Mouse (Mus musculus): Measurements from ENCODE around the gene Smco2. TPM values are rescaled to one million over a fixed set of nuclear protein-coding genes. Genes with fewer than 3 reads are reported as not detected.

Smco2 gene
- polyA plus RNA-seq, 1 experiment from 2014 or later = not detected

DNA sequence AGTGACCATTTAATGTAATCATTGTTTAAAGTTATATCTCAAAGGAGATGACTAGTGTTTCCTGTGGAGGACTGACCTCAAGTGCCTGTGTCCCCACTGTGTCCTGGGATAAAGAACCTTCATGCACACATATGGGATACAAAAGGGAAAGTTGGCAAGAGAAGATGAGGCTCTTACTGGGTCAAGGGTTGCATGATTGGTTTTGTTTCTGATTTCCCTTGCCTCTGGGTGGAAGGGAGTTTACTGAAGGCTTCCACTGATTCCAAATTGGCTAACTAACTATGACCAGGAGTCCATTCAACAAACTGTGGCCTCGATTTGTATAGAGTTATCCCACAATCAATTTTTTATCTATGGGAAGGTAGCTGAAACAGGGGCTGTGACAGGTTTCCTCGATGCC, 53.7 kb downstream of the Smco2 start:
- no peak for ATAC-seq (ENCODE audit: low FRiP score)
- no peak overlapping the region for H3K27ac ChIP-seq (ENCODE audit: low read depth, low read length)
- H3K36me3 ChIP-seq (ENCODE audit: control insufficient read depth, insufficient read depth, low read length) = no peaks in the 10 kb centered on the region
- no peaks in the 10 kb centered on the region for H3K4me1 ChIP-seq (ENCODE audit: control insufficient read depth, insufficient read depth, low read length)
- no peak for DNase-seq (ENCODE audit: low spot score, missing footprints)
- 84% methylated on average over 2 of the region's 2 CpGs for WGBS
- no peak overlapping the region for H3K4me3 ChIP-seq (ENCODE audit: low read depth, low read length)
- H3K9me3 ChIP-seq (ENCODE audit: control insufficient read depth, low read length) = no peaks in the 10 kb centered on the region
- no peak overlapping the region for H3K9ac ChIP-seq (ENCODE audit: low read length)
- H3K27me3 ChIP-seq (ENCODE audit: control insufficient read depth, insufficient read depth, low read length) = no peaks in the 10 kb centered on the region
- no peak overlapping the region for H3K4me2 ChIP-seq

DNA sequence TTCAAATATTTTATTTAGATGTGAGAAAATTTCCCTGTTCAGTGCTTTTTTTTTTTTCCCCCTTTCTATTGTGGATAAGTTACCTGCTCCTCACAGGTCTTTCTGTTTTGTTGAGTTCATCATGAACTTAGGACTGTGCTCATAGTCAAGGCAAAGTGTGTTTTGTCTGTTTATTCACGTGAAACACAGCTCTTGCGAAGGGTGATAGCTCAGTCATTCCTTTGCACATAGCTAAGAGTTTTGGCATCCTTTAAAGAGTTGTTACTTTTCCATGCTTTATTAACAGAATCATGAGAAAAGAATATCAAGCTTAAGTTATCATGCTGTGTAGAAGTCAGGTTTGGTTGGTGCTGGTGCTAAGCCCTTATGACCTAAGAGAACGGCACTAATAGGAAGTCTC, 54.8 kb downstream of the Smco2 start:
- Histone ChIP-seq H3K9me3 (ENCODE audit: control insufficient read depth, low read length) (no peaks in the 10 kb centered on the region), H3K9ac (ENCODE audit: low read length) (no peak overlapping the region), H3K4me3 (ENCODE audit: low read depth, low read length) (no peak overlapping the region), H3K36me3 (ENCODE audit: control insufficient read depth, insufficient read depth, low read length) (no peaks in the 10 kb centered on the region), H3K27ac (ENCODE audit: low read depth, low read length) (no peak overlapping the region), H3K4me1 (ENCODE audit: control insufficient read depth, insufficient read depth, low read length) (no peaks in the 10 kb centered on the region), H3K27me3 (ENCODE audit: control insufficient read depth, insufficient read depth, low read length) (no peaks in the 10 kb centered on the region), H3K4me2 (no peak overlapping the region)
- DNase-seq (ENCODE audit: low spot score, missing footprints) (no peak), ATAC-seq (ENCODE audit: low FRiP score) (no peak)
- WGBS = 74% methylated on average over 3 of the region's 3 CpGs

DNA sequence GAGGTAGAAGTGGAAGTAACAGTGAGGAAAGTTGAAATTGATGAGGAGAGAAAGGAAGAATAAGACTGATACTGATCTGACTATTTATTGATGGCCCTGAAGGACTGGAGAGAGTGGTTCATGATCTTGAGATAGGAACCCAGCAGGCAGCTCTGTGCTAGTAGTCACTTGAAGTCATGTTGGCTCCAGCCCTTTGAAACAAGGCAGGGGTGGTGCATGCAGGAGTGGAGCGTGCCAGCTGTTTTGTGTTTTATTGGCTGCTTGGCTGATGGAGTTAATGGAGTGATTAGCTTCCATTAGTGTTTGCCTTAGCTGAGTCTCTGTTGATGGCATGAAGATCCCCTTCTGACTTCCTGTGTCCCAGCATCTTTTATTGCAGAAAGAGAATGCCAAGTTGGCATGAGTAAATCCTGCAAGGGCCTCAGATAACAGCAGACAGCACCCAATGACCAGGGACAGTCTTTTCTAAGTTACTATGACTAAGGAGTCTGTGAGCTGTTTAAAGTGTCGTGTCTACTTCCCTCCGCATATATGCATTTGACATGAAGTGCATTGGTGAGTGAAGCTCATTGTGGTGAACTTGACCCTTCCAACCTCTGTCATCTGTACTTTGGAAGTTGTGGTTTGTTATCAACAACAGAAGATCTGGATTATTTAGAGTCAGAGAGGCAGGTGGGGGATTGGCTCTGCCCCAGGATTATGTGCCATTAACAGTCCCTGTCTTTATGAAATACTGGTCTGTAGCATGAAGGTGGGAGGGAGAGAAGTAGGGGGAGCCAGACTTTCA, 56.3 kb downstream of the Smco2 start:
- no peak overlapping the region for H3K4me3 ChIP-seq (ENCODE audit: low read depth, low read length)
- H3K27ac ChIP-seq (ENCODE audit: low read depth, low read length) = no peak overlapping the region
- H3K36me3 ChIP-seq (ENCODE audit: control insufficient read depth, insufficient read depth, low read length) = no peaks in the 10 kb centered on the region
- no peaks in the 10 kb centered on the region for H3K4me1 ChIP-seq (ENCODE audit: control insufficient read depth, insufficient read depth, low read length)
- ATAC-seq (ENCODE audit: low FRiP score) = no peak
- H3K4me2 ChIP-seq = no peak overlapping the region
- no peaks in the 10 kb centered on the region for H3K27me3 ChIP-seq (ENCODE audit: control insufficient read depth, insufficient read depth, low read length)
- 90% methylated on average over 3 of the region's 3 CpGs for WGBS
- H3K9me3 ChIP-seq (ENCODE audit: control insufficient read depth, low read length) = no peaks in the 10 kb centered on the region
- no peak overlapping the region for H3K9ac ChIP-seq (ENCODE audit: low read length)
- DNase-seq (ENCODE audit: low spot score, missing footprints) = no peak

DNA sequence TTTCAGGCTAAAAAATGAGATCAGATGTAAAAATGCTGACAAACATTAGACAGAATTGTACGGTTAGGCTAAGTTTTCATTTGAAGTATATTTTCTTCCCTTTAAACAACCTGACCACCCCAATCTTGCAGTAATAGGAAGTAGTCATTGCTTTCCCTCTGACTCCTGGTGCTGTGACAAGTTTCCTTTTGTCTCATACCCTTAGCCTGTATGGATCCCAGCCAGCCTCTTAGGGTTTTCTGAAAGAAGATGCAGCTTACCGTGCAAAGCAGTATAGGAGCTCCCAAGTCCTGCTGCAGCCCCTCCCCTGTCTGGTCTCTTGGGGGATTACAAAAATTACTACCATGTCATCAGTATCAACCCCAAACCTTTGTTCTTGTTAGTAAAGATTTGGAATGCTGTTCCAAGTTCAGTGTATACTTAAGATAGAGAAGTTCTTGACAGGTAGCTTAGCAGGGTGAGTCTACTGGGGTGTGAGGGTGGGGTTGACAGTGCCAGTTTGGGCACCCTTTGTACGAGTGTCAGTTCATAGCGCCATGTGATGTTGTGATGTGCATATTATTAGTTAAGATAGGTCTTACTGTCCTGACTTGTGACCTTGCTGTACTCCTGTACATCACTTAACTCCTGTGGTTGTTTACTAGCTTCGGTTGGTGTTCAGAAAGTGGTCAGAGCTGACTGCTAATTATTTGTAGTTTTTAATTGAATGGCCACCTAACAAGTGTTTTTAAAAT, 57.3 kb downstream of the Smco2 start:
- H3K27me3 ChIP-seq (ENCODE audit: control insufficient read depth, insufficient read depth, low read length) = no peaks in the 10 kb centered on the region
- WGBS = 79% methylated on average over 5 of the region's 5 CpGs
- H3K4me3 ChIP-seq (ENCODE audit: low read depth, low read length) = no peak overlapping the region
- ATAC-seq (ENCODE audit: low FRiP score) (no peak), DNase-seq (ENCODE audit: low spot score, missing footprints) (no peak)
- no peak overlapping the region for H3K4me2 ChIP-seq
- no peaks in the 10 kb centered on the region for H3K36me3 ChIP-seq (ENCODE audit: control insufficient read depth, insufficient read depth, low read length)
- H3K4me1 ChIP-seq (ENCODE audit: control insufficient read depth, insufficient read depth, low read length) = no peaks in the 10 kb centered on the region
- no peak overlapping the region for H3K27ac ChIP-seq (ENCODE audit: low read depth, low read length)
- H3K9ac ChIP-seq (ENCODE audit: low read length) = no peak overlapping the region
- no peaks in the 10 kb centered on the region for H3K9me3 ChIP-seq (ENCODE audit: control insufficient read depth, low read length)

DNA sequence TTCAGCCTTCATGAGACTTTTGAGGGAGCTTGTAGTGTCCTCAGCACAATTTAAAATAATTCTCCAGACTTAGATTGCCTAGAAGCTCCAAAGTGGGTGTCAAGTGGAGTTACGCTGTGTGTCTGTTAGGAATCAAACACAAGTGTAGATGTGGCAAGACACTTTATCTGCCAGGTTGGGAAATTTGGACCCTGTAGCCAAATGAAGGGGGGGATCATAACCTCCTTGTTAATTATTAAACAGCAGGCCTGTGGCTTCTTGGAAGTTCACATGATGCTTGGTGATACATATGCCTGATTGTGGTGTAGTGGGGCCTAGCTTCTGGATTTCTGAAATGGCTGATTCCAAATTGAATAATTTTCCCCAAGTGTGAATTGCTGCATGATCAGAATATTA, 57.9 kb downstream of the Smco2 start:
- H3K27ac ChIP-seq (ENCODE audit: low read depth, low read length) = no peak overlapping the region
- H3K4me2 ChIP-seq = no peak overlapping the region
- H3K4me3 ChIP-seq (ENCODE audit: low read depth, low read length) = no peak overlapping the region
- no peaks in the 10 kb centered on the region for H3K4me1 ChIP-seq (ENCODE audit: control insufficient read depth, insufficient read depth, low read length)
- ATAC-seq (ENCODE audit: low FRiP score) (no peak), DNase-seq (ENCODE audit: low spot score, missing footprints) (no peak)
- no peaks in the 10 kb centered on the region for H3K27me3 ChIP-seq (ENCODE audit: control insufficient read depth, insufficient read depth, low read length)
- H3K36me3 ChIP-seq (ENCODE audit: control insufficient read depth, insufficient read depth, low read length) = no peaks in the 10 kb centered on the region
- no peak overlapping the region for H3K9ac ChIP-seq (ENCODE audit: low read length)
- WGBS = 100% methylated on average over 1 of the region's 1 CpGs
- H3K9me3 ChIP-seq (ENCODE audit: control insufficient read depth, low read length) = no peaks in the 10 kb centered on the region

DNA sequence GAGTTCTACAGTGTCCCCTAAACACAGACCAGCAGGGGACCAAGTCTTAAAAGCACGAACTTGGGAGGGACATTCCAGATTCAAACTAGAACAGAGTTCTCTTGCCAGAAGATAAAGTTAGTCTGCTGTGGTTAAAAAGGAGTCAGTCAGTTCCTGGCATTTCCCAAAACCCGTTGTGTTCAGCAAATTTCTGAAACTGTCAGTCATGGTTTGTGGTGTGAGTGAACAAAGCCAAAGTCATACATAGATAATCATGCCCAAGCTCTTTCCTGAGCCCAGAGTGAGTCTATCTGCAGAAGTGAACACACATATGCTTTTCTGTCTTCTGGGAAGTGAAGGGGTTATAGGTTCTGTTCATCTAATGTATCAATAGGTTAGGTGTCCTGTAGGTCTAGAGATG, 58.9 kb downstream of the Smco2 start:
- no peak overlapping the region for H3K27ac ChIP-seq (ENCODE audit: low read depth, low read length)
- no peaks in the 10 kb centered on the region for H3K4me1 ChIP-seq (ENCODE audit: control insufficient read depth, insufficient read depth, low read length)
- no peaks in the 10 kb centered on the region for H3K27me3 ChIP-seq (ENCODE audit: control insufficient read depth, insufficient read depth, low read length)
- H3K4me3 ChIP-seq (ENCODE audit: low read depth, low read length) = no peak overlapping the region
- ATAC-seq (ENCODE audit: low FRiP score) (no peak), DNase-seq (ENCODE audit: low spot score, missing footprints) (no peak)
- 80% methylated on average over 2 of the region's 2 CpGs for WGBS
- no peaks in the 10 kb centered on the region for H3K36me3 ChIP-seq (ENCODE audit: control insufficient read depth, insufficient read depth, low read length)
- H3K4me2 ChIP-seq = no peak overlapping the region
- no peak overlapping the region for H3K9ac ChIP-seq (ENCODE audit: low read length)
- H3K9me3 ChIP-seq (ENCODE audit: control insufficient read depth, low read length) = no peaks in the 10 kb centered on the region

DNA sequence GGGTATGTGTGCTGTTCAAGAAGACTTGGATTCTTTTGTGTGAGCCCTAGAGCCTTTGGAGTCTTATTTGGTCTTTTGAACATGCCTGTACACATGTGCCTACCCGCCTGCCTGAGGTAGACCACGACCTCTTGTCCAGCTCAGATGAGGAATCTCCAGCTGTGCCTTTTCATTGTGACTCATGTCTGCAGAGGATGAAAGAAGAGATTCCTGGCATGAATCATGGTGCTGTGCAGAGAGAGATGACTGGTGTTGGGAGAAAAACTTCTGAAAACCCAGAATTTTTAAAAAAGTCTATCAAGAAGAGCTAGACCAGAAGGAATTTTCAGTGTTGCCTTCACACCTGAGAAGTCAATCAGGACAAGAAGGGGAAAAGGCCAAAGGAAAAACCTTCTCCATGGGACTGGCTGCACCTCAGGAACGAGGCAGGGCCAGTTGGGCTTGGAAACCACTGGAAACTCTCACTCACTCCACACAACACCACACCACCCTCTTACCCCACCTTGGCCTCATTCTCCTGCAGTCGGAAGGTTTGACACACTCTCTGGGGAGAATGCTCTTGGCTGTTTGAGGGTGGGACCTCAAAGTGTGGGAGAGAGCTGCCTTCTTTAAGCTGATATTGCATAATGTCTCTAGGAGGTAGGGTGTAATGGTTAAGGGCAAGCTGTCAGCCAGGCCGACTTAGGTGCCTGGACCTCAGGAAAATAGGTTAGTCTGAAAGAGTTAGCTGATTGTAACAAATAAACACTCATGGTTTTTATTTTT, 60.0 kb downstream of the Smco2 start:
- Histone ChIP-seq H3K4me2 (no peak overlapping the region), H3K4me1 (ENCODE audit: control insufficient read depth, insufficient read depth, low read length) (peaks cover 3% of the 10 kb centered on the region; the same call in 1 of the 2 replicates), H3K9ac (ENCODE audit: low read length) (no peak overlapping the region), H3K27me3 (ENCODE audit: control insufficient read depth, insufficient read depth, low read length) (no peaks in the 10 kb centered on the region), H3K36me3 (ENCODE audit: control insufficient read depth, insufficient read depth, low read length) (no peaks in the 10 kb centered on the region), H3K9me3 (ENCODE audit: control insufficient read depth, low read length) (no peaks in the 10 kb centered on the region), H3K4me3 (ENCODE audit: low read depth, low read length) (no peak overlapping the region), H3K27ac (ENCODE audit: low read depth, low read length) (no peak overlapping the region)
- WGBS = 80% methylated on average over 5 of the region's 5 CpGs
- DNase-seq (ENCODE audit: low spot score, missing footprints) = no peak
- ATAC-seq (ENCODE audit: low FRiP score) = no peak

DNA sequence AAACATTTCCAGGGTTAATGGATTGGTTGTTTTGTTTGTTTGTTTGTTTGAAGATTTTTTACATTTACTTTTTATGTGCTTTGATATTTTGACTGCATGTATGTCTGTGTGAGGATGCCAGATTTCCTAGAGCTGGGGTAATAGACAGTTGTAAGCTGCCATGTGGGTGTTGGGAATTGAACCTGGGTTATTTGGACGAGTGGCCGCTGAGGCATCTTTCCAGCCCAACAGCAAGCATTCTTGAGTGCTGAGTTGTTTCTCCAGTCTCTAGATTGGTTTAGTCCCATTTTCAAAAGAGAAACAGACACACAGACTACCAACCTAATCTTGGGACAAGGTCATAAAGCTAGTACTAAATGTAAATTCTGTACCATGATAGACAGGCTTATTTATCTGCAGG, 60.9 kb downstream of the Smco2 start:
- 88% methylated on average over 2 of the region's 2 CpGs for WGBS
- ATAC-seq (ENCODE audit: low FRiP score) = no peak
- no peak overlapping the region for H3K9ac ChIP-seq (ENCODE audit: low read length)
- H3K9me3 ChIP-seq (ENCODE audit: control insufficient read depth, low read length) = no peaks in the 10 kb centered on the region
- no peaks in the 10 kb centered on the region for H3K27me3 ChIP-seq (ENCODE audit: control insufficient read depth, insufficient read depth, low read length)
- H3K27ac ChIP-seq (ENCODE audit: low read depth, low read length) = no peak overlapping the region
- DNase-seq (ENCODE audit: low spot score, missing footprints) = no peak
- no peak overlapping the region for H3K4me3 ChIP-seq (ENCODE audit: low read depth, low read length)
- H3K36me3 ChIP-seq (ENCODE audit: control insufficient read depth, insufficient read depth, low read length) = no peaks in the 10 kb centered on the region
- no peak overlapping the region for H3K4me2 ChIP-seq
- peaks cover 3% of the 10 kb centered on the region; the same call in 1 of the 2 replicates for H3K4me1 ChIP-seq (ENCODE audit: control insufficient read depth, insufficient read depth, low read length)

All from midbrain, embryonic 11.5 days (tissue).